Mouse (Mus musculus): ENCODE results near the gene Slc23a2. TPM values are rescaled to one million over a fixed set of nuclear protein-coding genes. Genes with fewer than 3 reads are reported as not detected.

Slc23a2 gene
- polyA plus RNA-seq, 1 experiment from 2014 or later = 10.0 TPM

GRCm38 (mm10) chr2:132043101-132043621 lies 101.7 kb downstream of the Slc23a2 start:
- Histone ChIP-seq H3K9ac (no peak overlapping the region), H3K9me3 (no peaks in the 10 kb centered on the region), H3K27me3 (replicated peaks) (no peaks in the 10 kb centered on the region), H3K36me3 (no peaks in the 10 kb centered on the region), H3K4me2 (peak overlapping the region; percentile 33; the same call in 1 of the 2 replicates), H3K27ac (peak overlapping the region; percentile 83), H3K4me3 (replicated peaks) (no peak overlapping the region), H3K4me1 (0 out of 2 replicates have a peak, but pooled peaks cover 7% of the 10 kb centered on the region)
- 25% methylated on average over 13 of the region's 13 CpGs for WGBS
- ATAC-seq (ENCODE audit: insufficient read depth, low FRiP score, low read depth) = peak; percentile 85

- ATAC-seq (ENCODE audit: insufficient read depth, low FRiP score, low read depth) = no peak
- WGBS = 55% methylated on average over 7 of the region's 7 CpGs
- Histone ChIP-seq H3K9ac (no peak overlapping the region), H3K36me3 (no peaks in the 10 kb centered on the region), H3K4me1 (0 out of 2 replicates have a peak, but pooled peaks cover 7% of the 10 kb centered on the region), H3K9me3 (no peaks in the 10 kb centered on the region), H3K4me2 (no peak overlapping the region), H3K27me3 (replicated peaks) (no peaks in the 10 kb centered on the region), H3K27ac (no peak overlapping the region), H3K4me3 (replicated peaks) (no peak overlapping the region)
Observed at GRCm38 (mm10) chr2:132039894-132040293, 105.0 kb downstream of the Slc23a2 start.

GRCm38 (mm10) chr2:132036326-132036725 lies 108.6 kb downstream of the Slc23a2 start:
- Histone ChIP-seq H3K4me3 (replicated peaks) (no peak overlapping the region), H3K9me3 (no peaks in the 10 kb centered on the region), H3K36me3 (no peaks in the 10 kb centered on the region), H3K27me3 (replicated peaks) (no peaks in the 10 kb centered on the region), H3K4me2 (no peak overlapping the region), H3K9ac (no peak overlapping the region), H3K4me1 (0 out of 2 replicates have a peak, but pooled peaks cover under 1% of the 10 kb centered on the region), H3K27ac (no peak overlapping the region)
- WGBS = 62% methylated on average over 5 of the region's 5 CpGs
- no peak for ATAC-seq (ENCODE audit: insufficient read depth, low FRiP score, low read depth)

GRCm38 (mm10) chr2:132035470-132035835 lies 109.5 kb downstream of the Slc23a2 start:
- Histone ChIP-seq H3K9ac (no peak overlapping the region), H3K27me3 (replicated peaks) (no peaks in the 10 kb centered on the region), H3K9me3 (no peaks in the 10 kb centered on the region), H3K4me1 (peaks cover 5% of the 10 kb centered on the region; the same call in 1 of the 2 replicates), H3K27ac (no peak overlapping the region), H3K4me3 (replicated peaks) (no peak overlapping the region), H3K36me3 (no peaks in the 10 kb centered on the region), H3K4me2 (no peak overlapping the region)
- WGBS = 72% methylated on average over 11 of the region's 11 CpGs
- ATAC-seq (ENCODE audit: insufficient read depth, low FRiP score, low read depth) = no peak

GRCm38 (mm10) chr2:132034590-132035469 lies 110.1 kb downstream of the Slc23a2 start:
- WGBS = 72% methylated on average over 4 of the region's 4 CpGs
- Histone ChIP-seq H3K4me2 (no peak overlapping the region), H3K9ac (no peak overlapping the region), H3K27me3 (replicated peaks) (no peaks in the 10 kb centered on the region), H3K36me3 (no peaks in the 10 kb centered on the region), H3K4me1 (peaks cover 5% of the 10 kb centered on the region; the same call in 1 of the 2 replicates), H3K27ac (no peak overlapping the region), H3K9me3 (no peaks in the 10 kb centered on the region), H3K4me3 (replicated peaks) (no peak overlapping the region)
- ATAC-seq (ENCODE audit: insufficient read depth, low FRiP score, low read depth) = no peak

GRCm38 (mm10) chr2:132031364-132032095 lies 113.4 kb downstream of the Slc23a2 start:
- ATAC-seq (ENCODE audit: insufficient read depth, low FRiP score, low read depth) = no peak
- no peaks in the 10 kb centered on the region for H3K9me3 ChIP-seq
- H3K27ac ChIP-seq = peak overlapping the region; percentile 82; the same call in 1 of the 2 replicates

GRCm38 (mm10) chr2:132030418-132031363 lies 114.2 kb downstream of the Slc23a2 start:
- Histone ChIP-seq H3K36me3 (no peaks in the 10 kb centered on the region), H3K4me3 (replicated peaks) (peak overlapping the region; percentile 55), H3K27me3 (replicated peaks) (peaks cover 24% of the 10 kb centered on the region), H3K27ac (peak overlapping the region; percentile 82), H3K9ac (no peak overlapping the region; the same call in 1 of the 2 replicates), H3K4me1 (peaks cover 10% of the 10 kb centered on the region; the same call in 1 of the 2 replicates), H3K9me3 (no peaks in the 10 kb centered on the region), H3K4me2 (peak overlapping the region; percentile 92)
- ATAC-seq (ENCODE audit: insufficient read depth, low FRiP score, low read depth) = no peak
- 16% methylated on average over 23 of the region's 23 CpGs for WGBS

More at GRCm38 (mm10) chr2:132031364-132032095, 113.4 kb downstream of the Slc23a2 start:
- peaks cover 24% of the 10 kb centered on the region for H3K27me3 ChIP-seq (replicated peaks)
- no peaks in the 10 kb centered on the region for H3K36me3 ChIP-seq
- H3K4me3 ChIP-seq (replicated peaks) = no peak overlapping the region
- WGBS = 74% methylated on average over 11 of the region's 11 CpGs
- peaks cover 10% of the 10 kb centered on the region; the same call in 1 of the 2 replicates for H3K4me1 ChIP-seq
- H3K9ac ChIP-seq = no peak overlapping the region
- peak overlapping the region; percentile 92; the same call in 1 of the 2 replicates for H3K4me2 ChIP-seq

- Histone ChIP-seq H3K9me3 (no peaks in the 10 kb centered on the region), H3K36me3 (no peaks in the 10 kb centered on the region), H3K4me2 (peak within 1 kb of the TSS; percentile 92), H3K27me3 (replicated peaks) (peaks cover 24% of the 10 kb centered on the region), H3K27ac (peak within 1 kb of the TSS; percentile 82), H3K4me1 (peaks cover 10% of the 10 kb centered on the region; the same call in 1 of the 2 replicates), H3K4me3 (replicated peaks) (peak within 1 kb of the TSS; percentile 55), H3K9ac (peak within 1 kb of the TSS; percentile 50; the same call in 1 of the 2 replicates)
- ATAC-seq (ENCODE audit: insufficient read depth, low FRiP score, low read depth) = peak; percentile 92
- under 1% methylated on average over 34 of the region's 48 CpGs for WGBS
Observed at GRCm38 (mm10) chr2:132029646-132030417, 115.1 kb downstream of the Slc23a2 start, which contains the start of gene Rassf2. Gene Rassf2 (minus strand): TSS chr2:132030258.

- 2% methylated on average over 36 of the region's 36 CpGs for WGBS
- peak; percentile 20 for ATAC-seq (ENCODE audit: insufficient read depth, low FRiP score, low read depth)
- Histone ChIP-seq H3K4me2 (peak overlapping the region; percentile 92), H3K9ac (peak overlapping the region; percentile 50; the same call in 1 of the 2 replicates), H3K27ac (peak overlapping the region; percentile 57), H3K9me3 (no peaks in the 10 kb centered on the region), H3K4me3 (replicated peaks) (peak overlapping the region; percentile 55), H3K27me3 (replicated peaks) (peaks cover 24% of the 10 kb centered on the region), H3K4me1 (peaks cover 10% of the 10 kb centered on the region; the same call in 1 of the 2 replicates), H3K36me3 (no peaks in the 10 kb centered on the region)
Observed at GRCm38 (mm10) chr2:132028894-132029605, 115.9 kb downstream of the Slc23a2 start.

- no peaks in the 10 kb centered on the region for H3K36me3 ChIP-seq
- peaks cover 10% of the 10 kb centered on the region; the same call in 1 of the 2 replicates for H3K4me1 ChIP-seq
- H3K9me3 ChIP-seq = no peaks in the 10 kb centered on the region
- no peak for ATAC-seq (ENCODE audit: insufficient read depth, low FRiP score, low read depth)
- H3K27me3 ChIP-seq (replicated peaks) = peaks cover 24% of the 10 kb centered on the region
- H3K27ac ChIP-seq = no peak overlapping the region
- no peak overlapping the region for H3K9ac ChIP-seq
- H3K4me3 ChIP-seq (replicated peaks) = peak overlapping the region; percentile 55
- H3K4me2 ChIP-seq = peak overlapping the region; percentile 92
- WGBS = 50% methylated on average over 5 of the region's 5 CpGs
Observed at GRCm38 (mm10) chr2:132028107-132028506, 116.8 kb downstream of the Slc23a2 start.

Measured in stomach, embryonic 15.5 days (tissue).